Mouse (Mus musculus): ENCODE data around the gene Olfr222. TPM values are rescaled to one million over a fixed set of nuclear protein-coding genes. Genes with fewer than 3 reads are reported as not detected.

The Olfr222 gene
- total and polyA plus RNA-seq, 3 experiments, result not detected

- ATAC-seq (ENCODE audit: extremely low read depth, insufficient number of reproducible peaks, low FRiP score, poor library complexity, severe bottlenecking), result no peak
- TF ChIP-seq TAL1 (conservative IDR thresholded peaks at IDR 0.05; ENCODE audit: low read depth, low read length) (no peak), GATA2 (IDR thresholded peaks at IDR 0.05; ENCODE audit: borderline replicate concordance, low read depth, low read length) (no peak), POLR2AphosphoS5 (IDR thresholded peaks at IDR 0.05; ENCODE audit: insufficient replicate concordance, low read depth, low read length) (no peak), CTCF (IDR thresholded peaks at IDR 0.05; ENCODE audit: low read depth, low read length) (no peak), GATA1 (IDR thresholded peaks at IDR 0.05; ENCODE audit: borderline replicate concordance, low read length) (no peak)
- Histone ChIP-seq H3K9me3 (replicated peaks) (no peaks in the 10 kb centered on the region), H3K4me3 (ENCODE audit: low read depth, low read length) (no peak overlapping the region), H3K27me3 (ENCODE audit: insufficient read depth, low read length) (peaks cover 5% of the 10 kb centered on the region), H3K4me1 (ENCODE audit: insufficient read depth, low read depth, low read length) (no peaks in the 10 kb centered on the region), H3K36me3 (replicated peaks) (no peaks in the 10 kb centered on the region)
- DNase-seq (ENCODE audit: low spot score), result no peak
These were observed 21.9 kb downstream of the Olfr222 start for GRCm38 (mm10) chr11:59554127-59554526.

GRCm38 (mm10) chr11:59544005-59544404 is 32.0 kb downstream of the Olfr222 start:
- Histone ChIP-seq H3K4me1 (ENCODE audit: insufficient read depth, low read depth, low read length) (no peaks in the 10 kb centered on the region), H3K27me3 (ENCODE audit: insufficient read depth, low read length) (peaks cover 30% of the 10 kb centered on the region), H3K9me3 (replicated peaks) (no peaks in the 10 kb centered on the region), H3K4me3 (ENCODE audit: low read depth, low read length) (no peak overlapping the region), H3K36me3 (replicated peaks) (no peaks in the 10 kb centered on the region)
- ATAC-seq (ENCODE audit: extremely low read depth, insufficient number of reproducible peaks, low FRiP score, poor library complexity, severe bottlenecking), result no peak
- TF ChIP-seq GATA1 (IDR thresholded peaks at IDR 0.05; ENCODE audit: borderline replicate concordance, low read length), result no peak
- TF ChIP-seq CTCF (IDR thresholded peaks at IDR 0.05; ENCODE audit: low read depth, low read length), result no peak
- TF ChIP-seq TAL1 (conservative IDR thresholded peaks at IDR 0.05; ENCODE audit: low read depth, low read length), result no peak
- TF ChIP-seq POLR2AphosphoS5 (IDR thresholded peaks at IDR 0.05; ENCODE audit: insufficient replicate concordance, low read depth, low read length), result no peak
- no peak for TF ChIP-seq GATA2 (IDR thresholded peaks at IDR 0.05; ENCODE audit: borderline replicate concordance, low read depth, low read length)
- no peak for DNase-seq (ENCODE audit: low spot score)

DNA sequence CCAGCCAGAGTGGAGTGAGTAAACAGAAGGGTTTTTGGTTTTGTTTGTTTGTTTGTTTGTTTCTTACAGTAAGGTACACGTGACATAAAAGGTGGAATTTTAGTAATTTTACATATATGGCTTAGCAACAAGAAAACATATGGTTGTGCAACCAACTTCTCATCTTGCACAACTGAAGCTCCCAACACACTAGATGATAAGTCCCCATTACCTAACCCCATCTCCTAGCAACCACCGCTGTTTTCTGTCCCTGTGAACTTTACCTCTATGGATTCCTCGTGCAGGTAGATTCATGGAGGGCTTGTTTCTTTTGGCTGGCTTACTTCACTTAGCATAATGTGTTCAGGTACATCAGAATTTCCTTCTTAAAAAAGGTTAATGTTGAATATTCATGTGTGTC is 32.7 kb downstream of the Olfr222 start:
- Histone ChIP-seq H3K27me3 (ENCODE audit: insufficient read depth, low read length) (peaks cover 26% of the 10 kb centered on the region), H3K36me3 (replicated peaks) (no peaks in the 10 kb centered on the region), H3K4me3 (ENCODE audit: low read depth, low read length) (no peak overlapping the region), H3K9me3 (replicated peaks) (no peaks in the 10 kb centered on the region), H3K4me1 (ENCODE audit: insufficient read depth, low read depth, low read length) (no peaks in the 10 kb centered on the region)
- DNase-seq (ENCODE audit: low spot score), result no peak
- no peak for ATAC-seq (ENCODE audit: extremely low read depth, insufficient number of reproducible peaks, low FRiP score, poor library complexity, severe bottlenecking)
- TF ChIP-seq GATA1 (IDR thresholded peaks at IDR 0.05; ENCODE audit: borderline replicate concordance, low read length), result no peak
- no peak for TF ChIP-seq TAL1 (conservative IDR thresholded peaks at IDR 0.05; ENCODE audit: low read depth, low read length)
- no peak for TF ChIP-seq GATA2 (IDR thresholded peaks at IDR 0.05; ENCODE audit: borderline replicate concordance, low read depth, low read length)
- TF ChIP-seq CTCF (IDR thresholded peaks at IDR 0.05; ENCODE audit: low read depth, low read length), result no peak
- no peak for TF ChIP-seq POLR2AphosphoS5 (IDR thresholded peaks at IDR 0.05; ENCODE audit: insufficient replicate concordance, low read depth, low read length)

GRCm38 (mm10) chr11:59542442-59542841 is 33.6 kb downstream of the Olfr222 start:
- ATAC-seq (ENCODE audit: extremely low read depth, insufficient number of reproducible peaks, low FRiP score, poor library complexity, severe bottlenecking), result no peak
- Histone ChIP-seq H3K4me3 (ENCODE audit: low read depth, low read length) (no peak overlapping the region), H3K27me3 (ENCODE audit: insufficient read depth, low read length) (peaks cover 24% of the 10 kb centered on the region), H3K4me1 (ENCODE audit: insufficient read depth, low read depth, low read length) (no peaks in the 10 kb centered on the region; the same call in 1 of the 2 replicates), H3K36me3 (replicated peaks) (no peaks in the 10 kb centered on the region), H3K9me3 (replicated peaks) (no peaks in the 10 kb centered on the region)
- TF ChIP-seq TAL1 (conservative IDR thresholded peaks at IDR 0.05; ENCODE audit: low read depth, low read length) (no peak), POLR2AphosphoS5 (IDR thresholded peaks at IDR 0.05; ENCODE audit: insufficient replicate concordance, low read depth, low read length) (no peak), GATA2 (IDR thresholded peaks at IDR 0.05; ENCODE audit: borderline replicate concordance, low read depth, low read length) (no peak), CTCF (IDR thresholded peaks at IDR 0.05; ENCODE audit: low read depth, low read length) (no peak), GATA1 (IDR thresholded peaks at IDR 0.05; ENCODE audit: borderline replicate concordance, low read length) (no peak)
- DNase-seq (ENCODE audit: low spot score), result no peak

DNA sequence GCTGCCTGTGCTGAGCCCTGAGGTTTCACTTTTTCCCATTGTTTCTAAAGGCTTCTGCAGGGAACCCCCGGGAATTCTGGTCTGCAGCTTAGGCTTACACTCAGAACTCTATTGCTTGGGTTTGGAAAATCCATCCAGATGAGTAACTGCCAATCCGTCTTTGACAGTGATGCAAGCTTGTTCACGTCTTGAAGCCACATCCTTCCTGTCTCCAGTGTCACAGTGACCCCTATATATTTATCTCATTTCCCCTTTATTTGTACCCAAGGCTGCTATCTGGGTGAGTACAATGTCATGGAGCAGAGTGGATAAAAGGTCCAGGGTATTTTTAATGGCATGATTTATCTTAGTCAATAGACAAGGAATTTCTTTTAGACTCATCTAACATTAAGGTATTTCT is 34.7 kb downstream of the Olfr222 start, which contains the start of gene Nlrp3:
Nlrp3 (plus strand) TSS at position 245 of the 400 bp plus-strand sequence.
- Histone ChIP-seq H3K27me3 (ENCODE audit: insufficient read depth, low read length) (peaks cover 21% of the 10 kb centered on the region), H3K4me3 (ENCODE audit: low read depth, low read length) (no peak within 1 kb of the TSS), H3K36me3 (replicated peaks) (no peaks in the 10 kb centered on the region), H3K9me3 (replicated peaks) (0 out of 2 replicates have a peak, but pooled peaks cover 2% of the 10 kb centered on the region), H3K4me1 (ENCODE audit: insufficient read depth, low read depth, low read length) (no peaks in the 10 kb centered on the region; the same call in 1 of the 2 replicates)
- ATAC-seq (ENCODE audit: extremely low read depth, insufficient number of reproducible peaks, low FRiP score, poor library complexity, severe bottlenecking) (no peak), DNase-seq (ENCODE audit: low spot score) (no peak)
- TF ChIP-seq TAL1 (conservative IDR thresholded peaks at IDR 0.05; ENCODE audit: low read depth, low read length), result no peak
- no peak for TF ChIP-seq POLR2AphosphoS5 (IDR thresholded peaks at IDR 0.05; ENCODE audit: insufficient replicate concordance, low read depth, low read length)
- TF ChIP-seq GATA1 (IDR thresholded peaks at IDR 0.05; ENCODE audit: borderline replicate concordance, low read length), result no peak

DNA sequence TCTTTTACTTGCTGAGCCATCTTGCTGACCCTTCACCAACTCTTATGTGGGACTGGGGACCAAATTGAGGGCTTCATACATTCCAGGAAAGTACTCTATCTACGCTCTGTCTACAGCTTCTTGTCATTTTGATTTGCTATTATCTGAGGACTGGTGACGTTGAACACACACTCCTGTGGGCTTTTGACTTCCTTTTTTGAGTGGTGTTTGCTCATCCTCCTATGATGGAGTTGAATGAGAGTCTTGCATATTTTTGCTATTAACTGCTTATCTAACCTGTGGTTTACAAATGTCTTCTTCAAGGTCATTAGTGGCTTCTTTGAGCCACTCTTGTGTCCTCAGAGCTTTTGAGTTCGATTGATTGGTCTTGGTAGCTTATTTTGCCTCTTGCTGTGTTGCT is 35.9 kb downstream of the Olfr222 start:
- H3K4me1 ChIP-seq (ENCODE audit: insufficient read depth, low read depth, low read length), result no peaks in the 10 kb centered on the region; the same call in 1 of the 2 replicates
- H3K36me3 ChIP-seq (replicated peaks), result no peaks in the 10 kb centered on the region
- H3K4me3 ChIP-seq (ENCODE audit: low read depth, low read length), result no peak overlapping the region
- peaks cover 15% of the 10 kb centered on the region for H3K27me3 ChIP-seq (ENCODE audit: insufficient read depth, low read length)
- no peak for DNase-seq (ENCODE audit: low spot score)
- 0 out of 2 replicates have a peak, but pooled peaks cover 2% of the 10 kb centered on the region for H3K9me3 ChIP-seq (replicated peaks)
- no peak for TF ChIP-seq TAL1 (conservative IDR thresholded peaks at IDR 0.05; ENCODE audit: low read depth, low read length)
- no peak for TF ChIP-seq GATA2 (IDR thresholded peaks at IDR 0.05; ENCODE audit: borderline replicate concordance, low read depth, low read length)
- TF ChIP-seq GATA1 (IDR thresholded peaks at IDR 0.05; ENCODE audit: borderline replicate concordance, low read length), result no peak
- TF ChIP-seq POLR2AphosphoS5 (IDR thresholded peaks at IDR 0.05; ENCODE audit: insufficient replicate concordance, low read depth, low read length), result no peak
- TF ChIP-seq CTCF (IDR thresholded peaks at IDR 0.05; ENCODE audit: low read depth, low read length), result no peak
- ATAC-seq (ENCODE audit: extremely low read depth, insufficient number of reproducible peaks, low FRiP score, poor library complexity, severe bottlenecking), result no peak

All from G1E (cell line).